Mouse (Mus musculus) stomach, embryonic 16.5 days (tissue): ENCODE data around the gene Gm4707. TPM values are rescaled to one million over a fixed set of nuclear protein-coding genes. Genes with fewer than 3 reads are reported as not detected.
"Not testable (repeated sequence)": the region's sequence is repeated elsewhere in the genome, so short reads cannot be mapped to it uniquely, and the experiment has no call there.

Source experiments
- ATAC-seq: fragments of 200-750 bp; cut with Nextera tagmentation; 2 replicates; pipeline ENCODE4 v1.8.0; 2017; ENCODE audit warnings: moderate number of reproducible peaks, moderate TSS enrichment; ENCODE audit not compliant: insufficient read depth, low FRiP score
- H3K27ac ChIP-seq: fragments of 300-500 bp; sonication (generic); 2 replicates; pipeline ENCODE4 v1.5.1; 2014; ENCODE audit warnings: low read length
- H3K27me3 ChIP-seq: fragments of 300-500 bp; sonication (generic); 2 replicates; pipeline ENCODE4 v1.6.1; 2014; ENCODE audit warnings: low read length, control low read depth, mixed read lengths; ENCODE audit not compliant: control insufficient read depth, insufficient read depth
- H3K36me3 ChIP-seq: fragments of 300-500 bp; sonication (generic); 2 replicates; pipeline ENCODE4 v1.6.1; 2014; ENCODE audit warnings: low read length; ENCODE audit not compliant: control insufficient read depth, insufficient read depth
- H3K4me1 ChIP-seq: fragments of 300-500 bp; sonication (generic); 2 replicates; pipeline ENCODE4 v1.6.1; 2014; ENCODE audit warnings: low read length, control low read depth, mixed read lengths; ENCODE audit not compliant: control insufficient read depth, insufficient read depth
- H3K4me2 ChIP-seq: fragments of 300-500 bp; sonication (generic); 2 replicates; pipeline ENCODE4 v1.6.1; 2014; ENCODE audit warnings: low read depth, low read length, mixed read lengths
- H3K4me3 ChIP-seq: fragments of 300-500 bp; sonication (generic); replicated peaks from 2 replicates; pipeline ENCODE4 v1.5.1; 2014; ENCODE audit warnings: mild to moderate bottlenecking, low read length
- H3K9ac ChIP-seq: fragments of 300-500 bp; sonication (generic); 2 replicates; pipeline ENCODE4 v1.6.1; 2014; ENCODE audit warnings: low read length
- H3K9me3 ChIP-seq: fragments of 300-500 bp; sonication (generic); replicated peaks from 2 replicates; pipeline ENCODE4 v1.6.1; 2016; ENCODE audit warnings: low read length, control low read depth; ENCODE audit not compliant: control insufficient read depth
- whole genome bisulfite sequencing: fragments of 180-500 bp; shearing (Covaris S2); extraction: QIAGEN DNeasy Blood & Tissue Kit; methylation state at CpG from one replicate; pipeline ENCODE4 v1.1.7; 2014; 5-methylcytosine and 5-hydroxymethylcytosine counted together
- polyA plus RNA-seq: library from polyadenylated mRNA; unstranded; fragments of >200 nt; fragmentation: Nextera tagmentation; extraction: Ambion mirVana; gene quantifications from 2 replicates; pipeline ENCODE4 v1.2.1, GENCODE M21; 2015

The Gm4707 gene
- polyA plus RNA-seq, 1 experiment from 2014 or later = 3.3 TPM

- Histone ChIP-seq H3K4me1 (no peaks in the 10 kb centered on the region), H3K9me3 (no peaks in the 10 kb centered on the region), H3K36me3 (peaks cover 3% of the 10 kb centered on the region; the same call in 1 of the 2 replicates), H3K27me3 (no peaks in the 10 kb centered on the region), H3K9ac (no peak overlapping the region), H3K4me2 (no peak overlapping the region), H3K27ac (no peak overlapping the region), H3K4me3 (no peak overlapping the region)
- WGBS = 95% methylated on average over 3 of the region's 3 CpGs
- ATAC-seq = no peak
Measured at GRCm38 (mm10) chr17:71460312-71460711, 594 bp upstream of the Gm4707 start.

- H3K9me3 ChIP-seq, ATAC-seq, H3K9ac ChIP-seq, H3K4me3 ChIP-seq, H3K36me3 ChIP-seq, H3K4me1 ChIP-seq, H3K4me2 ChIP-seq, H3K27ac ChIP-seq, H3K27me3 ChIP-seq: not testable (repeated sequence)
- WGBS = 93% methylated on average over 5 of the region's 6 CpGs
Measured at GRCm38 (mm10) chr17:71457361-71457760, 2.4 kb downstream of the Gm4707 start.

GRCm38 (mm10) chr17:71445191-71445590 is 14.5 kb downstream of the Gm4707 start:
- no peak overlapping the region for H3K4me3 ChIP-seq
- WGBS = 94% methylated on average over 6 of the region's 6 CpGs
- H3K27me3 ChIP-seq = no peaks in the 10 kb centered on the region
- H3K36me3 ChIP-seq = peaks cover 8% of the 10 kb centered on the region; the same call in 1 of the 2 replicates
- no peaks in the 10 kb centered on the region for H3K4me1 ChIP-seq
- H3K9ac ChIP-seq = no peak overlapping the region
- H3K4me2 ChIP-seq = no peak overlapping the region
- H3K9me3 ChIP-seq = no peaks in the 10 kb centered on the region
- no peak for ATAC-seq
- no peak overlapping the region for H3K27ac ChIP-seq

- H3K9me3 ChIP-seq = no peaks in the 10 kb centered on the region
- H3K36me3 ChIP-seq = peaks cover 8% of the 10 kb centered on the region; the same call in 1 of the 2 replicates
- H3K4me2 ChIP-seq = no peak overlapping the region
- 81% methylated on average over 2 of the region's 2 CpGs for WGBS
- H3K27ac ChIP-seq = no peak overlapping the region
- no peak overlapping the region for H3K4me3 ChIP-seq
- ATAC-seq = no peak
- no peaks in the 10 kb centered on the region for H3K27me3 ChIP-seq
- no peaks in the 10 kb centered on the region for H3K4me1 ChIP-seq
- H3K9ac ChIP-seq = no peak overlapping the region
Measured at GRCm38 (mm10) chr17:71444718-71445117, 15.0 kb downstream of the Gm4707 start.

- Histone ChIP-seq H3K4me2 (no peak overlapping the region), H3K4me1 (no peaks in the 10 kb centered on the region), H3K4me3 (no peak overlapping the region), H3K27me3 (no peaks in the 10 kb centered on the region), H3K9ac (no peak overlapping the region), H3K36me3 (peaks cover 8% of the 10 kb centered on the region; the same call in 1 of the 2 replicates), H3K27ac (no peak overlapping the region), H3K9me3 (no peaks in the 10 kb centered on the region)
- ATAC-seq = no peak
- WGBS = 88% methylated on average over 3 of the region's 3 CpGs
Measured at GRCm38 (mm10) chr17:71444126-71444525, 15.6 kb downstream of the Gm4707 start.

GRCm38 (mm10) chr17:71443273-71443672 is 16.4 kb downstream of the Gm4707 start:
- ATAC-seq = no peak
- no peak overlapping the region for H3K4me3 ChIP-seq
- no peaks in the 10 kb centered on the region for H3K27me3 ChIP-seq
- peaks cover 8% of the 10 kb centered on the region; the same call in 1 of the 2 replicates for H3K36me3 ChIP-seq
- H3K4me2 ChIP-seq = no peak overlapping the region
- H3K9me3 ChIP-seq = no peaks in the 10 kb centered on the region
- H3K27ac ChIP-seq = no peak overlapping the region
- no peak overlapping the region for H3K9ac ChIP-seq
- WGBS = 76% methylated on average over 6 of the region's 6 CpGs
- H3K4me1 ChIP-seq = no peaks in the 10 kb centered on the region

- H3K36me3 ChIP-seq = peaks cover 40% of the 10 kb centered on the region
- H3K4me3 ChIP-seq, H3K4me2 ChIP-seq, H3K9ac ChIP-seq, H3K27ac ChIP-seq, H3K4me1 ChIP-seq, H3K27me3 ChIP-seq, ATAC-seq, H3K9me3 ChIP-seq: not testable (repeated sequence)
- 95% methylated on average over 2 of the region's 2 CpGs for WGBS
Measured at GRCm38 (mm10) chr17:71422502-71422901, 37.2 kb downstream of the Gm4707 start.

GRCm38 (mm10) chr17:71419448-71419847 is 40.3 kb downstream of the Gm4707 start:
- H3K4me1 ChIP-seq, H3K27me3 ChIP-seq, H3K4me3 ChIP-seq, H3K9ac ChIP-seq, H3K9me3 ChIP-seq, H3K27ac ChIP-seq, ATAC-seq, H3K4me2 ChIP-seq: not testable (repeated sequence)
- peaks cover 38% of the 10 kb centered on the region for H3K36me3 ChIP-seq
- 88% methylated on average over 5 of the region's 5 CpGs for WGBS

- Histone ChIP-seq H3K9me3 (peaks cover 5% of the 10 kb centered on the region), H3K36me3 (peaks cover 17% of the 10 kb centered on the region), H3K4me1 (no peaks in the 10 kb centered on the region), H3K27ac (no peak overlapping the region), H3K4me3 (no peak overlapping the region), H3K27me3 (no peaks in the 10 kb centered on the region), H3K4me2 (no peak overlapping the region), H3K9ac (no peak overlapping the region)
- 85% methylated on average over 1 of the region's 1 CpGs for WGBS
- no peak for ATAC-seq
Measured at GRCm38 (mm10) chr17:71417008-71417407, 42.7 kb downstream of the Gm4707 start.
